Mouse (Mus musculus): ENCODE data around the gene Dcx. TPM values are rescaled to one million over a fixed set of nuclear protein-coding genes. Genes with fewer than 3 reads are reported as not detected.

The Dcx gene
- 230 and 246 TPM in 2 replicates for polyA plus RNA-seq (2016; fragmentation: Nextera tagmentation; extraction: Ambion mirVana)

DNA sequence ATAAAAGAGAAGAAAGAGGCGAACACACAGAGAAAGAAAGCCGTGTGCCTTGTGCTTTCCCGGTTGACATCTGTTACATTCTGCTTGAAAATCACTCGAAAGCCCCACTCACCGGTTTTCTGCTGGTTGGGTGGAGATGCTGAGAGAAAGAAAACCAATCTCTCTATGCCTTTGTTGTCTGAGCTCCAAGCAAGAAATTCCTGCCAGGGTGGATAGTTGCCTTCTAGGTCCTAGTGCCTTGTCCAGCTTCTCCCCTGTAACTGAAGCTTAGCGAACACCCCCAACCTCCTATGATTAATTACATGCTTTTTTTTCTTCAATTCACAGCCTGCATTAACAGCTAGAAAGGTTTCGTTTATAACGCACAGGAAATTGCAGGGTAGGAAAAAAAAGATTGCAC is at the start of gene Dcx:
Gene Dcx (minus strand): TSS at position 354 of the 400 bp plus-strand sequence.
- peak; percentile 71 for ATAC-seq (ENCODE audit: low FRiP score, low read depth)
- Histone ChIP-seq H3K4me3 (peak within 1 kb of the TSS; percentile 35), H3K36me3 (no peaks in the 10 kb centered on the region), H3K27me3 (replicated peaks) (no peaks in the 10 kb centered on the region), H3K27ac (peak within 1 kb of the TSS; percentile 34), H3K4me2 (replicated peaks) (peak within 1 kb of the TSS; percentile 53; the same call in 1 of the 2 replicates), H3K9ac (peak within 1 kb of the TSS; percentile 59), H3K9me3 (no peaks in the 10 kb centered on the region), H3K4me1 (no peaks in the 10 kb centered on the region)
- WGBS: 30% methylated on average over 8 of the region's 8 CpGs

DNA sequence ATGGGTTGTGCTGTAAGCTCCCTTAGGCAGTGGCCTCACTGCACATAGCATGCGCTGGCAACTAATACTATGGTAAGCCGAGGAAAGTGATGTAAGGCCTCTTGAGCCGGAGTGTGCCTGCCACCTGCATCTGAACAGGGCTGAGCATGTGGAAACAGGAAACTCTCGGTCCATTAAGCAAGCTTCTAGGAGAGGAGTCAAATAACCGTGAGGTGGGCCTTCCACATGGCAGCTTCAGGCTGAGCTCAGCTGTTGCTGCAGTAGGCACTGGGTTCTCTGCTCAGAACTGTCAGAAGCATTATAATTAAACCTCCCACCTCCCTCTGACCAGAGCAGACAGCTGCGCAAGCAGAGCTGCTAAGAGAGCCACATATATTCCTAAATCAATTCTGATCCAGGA is 33.1 kb upstream of the Dcx start:
- no peak overlapping the region for H3K27ac ChIP-seq
- no peak overlapping the region for H3K9ac ChIP-seq
- H3K27me3 ChIP-seq (replicated peaks): no peaks in the 10 kb centered on the region
- H3K4me3 ChIP-seq: no peak overlapping the region
- no peaks in the 10 kb centered on the region for H3K9me3 ChIP-seq
- WGBS: 56% methylated on average over 6 of the region's 6 CpGs
- ATAC-seq (ENCODE audit: low FRiP score, low read depth): 0 out of 2 replicates have a peak, but pooled peaks have one; percentile 29
- H3K36me3 ChIP-seq: no peaks in the 10 kb centered on the region
- no peak overlapping the region for H3K4me2 ChIP-seq (replicated peaks)
- H3K4me1 ChIP-seq: no peaks in the 10 kb centered on the region

- H3K4me2 ChIP-seq (replicated peaks): peak overlapping the region; percentile 27; the same call in 1 of the 2 replicates
- no peak for ATAC-seq (ENCODE audit: low FRiP score, low read depth)
- no peaks in the 10 kb centered on the region for H3K4me1 ChIP-seq
- WGBS: 84% methylated on average over 2 of the region's 2 CpGs
- no peak overlapping the region for H3K27ac ChIP-seq
- no peak overlapping the region for H3K4me3 ChIP-seq
- no peaks in the 10 kb centered on the region for H3K27me3 ChIP-seq (replicated peaks)
- H3K9ac ChIP-seq: no peak overlapping the region
- no peaks in the 10 kb centered on the region for H3K9me3 ChIP-seq
- H3K36me3 ChIP-seq: no peaks in the 10 kb centered on the region
Measured at GRCm38 (mm10) chrX:143933671-143934070, 560 bp upstream of the Dcx start.

DNA sequence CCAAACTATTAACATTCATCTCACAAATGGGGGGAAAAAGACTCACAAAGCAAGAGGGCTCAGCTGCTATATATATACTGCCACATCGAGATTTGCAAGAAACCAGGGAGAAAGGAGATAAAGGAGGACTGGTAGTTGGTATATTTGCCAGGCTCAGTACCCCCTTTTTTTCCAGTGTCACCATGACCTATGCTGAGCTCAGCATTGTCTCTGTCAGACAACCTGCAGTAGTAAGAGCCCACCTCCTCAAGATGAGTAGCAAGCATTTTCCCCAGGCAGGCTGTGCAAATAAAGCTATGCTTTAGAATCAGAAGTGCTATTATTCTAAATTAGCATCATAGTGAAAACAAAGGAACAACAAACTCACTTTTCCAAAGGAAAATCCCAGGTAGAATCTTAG is 581 bp downstream of the Dcx start:
- Histone ChIP-seq H3K9ac (peak overlapping the region; percentile 59), H3K27me3 (replicated peaks) (no peaks in the 10 kb centered on the region), H3K27ac (peak overlapping the region; percentile 34), H3K4me2 (replicated peaks) (peak overlapping the region; percentile 53; the same call in 1 of the 2 replicates), H3K9me3 (no peaks in the 10 kb centered on the region), H3K4me1 (no peaks in the 10 kb centered on the region), H3K36me3 (no peaks in the 10 kb centered on the region), H3K4me3 (peak overlapping the region; percentile 35)
- WGBS: 48% methylated on average over 1 of the region's 1 CpGs
- peak; percentile 61 for ATAC-seq (ENCODE audit: low FRiP score, low read depth)

DNA sequence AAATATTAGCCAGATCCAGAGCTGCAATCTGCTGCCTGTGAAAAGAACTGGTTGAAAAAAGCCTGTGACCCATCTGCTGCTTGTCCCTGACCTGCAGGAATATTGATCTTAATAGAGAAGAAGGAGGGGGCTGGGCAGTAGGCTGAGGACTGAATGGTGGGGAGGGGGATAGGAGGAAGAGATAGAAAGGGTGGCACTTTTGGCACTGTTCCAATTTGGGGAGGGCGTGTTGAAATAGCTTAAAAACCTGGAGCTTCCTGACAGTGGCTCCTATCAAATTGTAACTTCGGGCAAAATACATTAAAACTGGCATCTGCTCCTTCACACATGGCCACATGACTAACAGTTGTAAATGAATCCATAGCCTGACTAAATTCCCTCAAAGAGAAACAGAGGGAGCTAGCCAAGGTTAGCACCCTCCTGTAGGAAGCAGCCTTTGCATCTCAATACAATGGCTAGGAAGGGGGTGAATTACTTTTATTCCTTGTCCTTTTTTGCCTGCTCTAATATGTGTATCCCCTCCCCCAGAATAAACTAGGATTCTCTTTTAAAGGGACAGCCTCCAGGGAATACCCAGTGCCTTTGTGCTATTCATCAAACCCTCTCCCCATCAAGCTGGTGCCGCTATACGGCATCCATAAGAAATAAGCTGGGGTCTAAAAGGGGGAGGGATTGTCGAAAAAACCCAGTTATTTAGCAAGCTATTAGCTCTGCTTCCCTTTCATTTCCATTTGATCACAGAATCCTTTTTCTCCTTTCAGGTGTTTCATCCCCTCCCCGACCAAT is 1.5 kb downstream of the Dcx start:
- no peaks in the 10 kb centered on the region for H3K27me3 ChIP-seq (replicated peaks)
- WGBS: 34% methylated on average over 6 of the region's 6 CpGs
- H3K4me3 ChIP-seq: peak overlapping the region; percentile 35
- H3K9ac ChIP-seq: peak overlapping the region; percentile 59
- peak overlapping the region; percentile 34; the same call in 1 of the 2 replicates for H3K27ac ChIP-seq
- H3K4me2 ChIP-seq (replicated peaks): peak overlapping the region; percentile 53
- H3K36me3 ChIP-seq: no peaks in the 10 kb centered on the region
- no peaks in the 10 kb centered on the region for H3K4me1 ChIP-seq
- no peaks in the 10 kb centered on the region for H3K9me3 ChIP-seq
- ATAC-seq (ENCODE audit: low FRiP score, low read depth): peak; percentile 83

GRCm38 (mm10) chrX:143922070-143922469 is 11.0 kb downstream of the Dcx start:
- no peak overlapping the region for H3K4me2 ChIP-seq (replicated peaks)
- no peaks in the 10 kb centered on the region for H3K4me1 ChIP-seq
- no peaks in the 10 kb centered on the region for H3K27me3 ChIP-seq (replicated peaks)
- H3K36me3 ChIP-seq: no peaks in the 10 kb centered on the region
- WGBS: 85% methylated on average over 5 of the region's 5 CpGs
- no peak overlapping the region for H3K4me3 ChIP-seq
- no peak overlapping the region for H3K27ac ChIP-seq
- no peak for ATAC-seq (ENCODE audit: low FRiP score, low read depth)
- H3K9me3 ChIP-seq: no peaks in the 10 kb centered on the region
- no peak overlapping the region for H3K9ac ChIP-seq

- no peaks in the 10 kb centered on the region; the same call in 1 of the 2 replicates for H3K4me1 ChIP-seq
- no peak overlapping the region for H3K4me2 ChIP-seq (replicated peaks)
- H3K27ac ChIP-seq: no peak overlapping the region
- no peak overlapping the region for H3K4me3 ChIP-seq
- H3K27me3 ChIP-seq (replicated peaks): no peaks in the 10 kb centered on the region
- H3K36me3 ChIP-seq: no peaks in the 10 kb centered on the region
- no peaks in the 10 kb centered on the region for H3K9me3 ChIP-seq
- peak; percentile 84 for ATAC-seq (ENCODE audit: low FRiP score, low read depth)
- WGBS: 44% methylated on average over 3 of the region's 3 CpGs
- no peak overlapping the region for H3K9ac ChIP-seq
Measured at GRCm38 (mm10) chrX:143906699-143907471, 26.2 kb downstream of the Dcx start.

DNA sequence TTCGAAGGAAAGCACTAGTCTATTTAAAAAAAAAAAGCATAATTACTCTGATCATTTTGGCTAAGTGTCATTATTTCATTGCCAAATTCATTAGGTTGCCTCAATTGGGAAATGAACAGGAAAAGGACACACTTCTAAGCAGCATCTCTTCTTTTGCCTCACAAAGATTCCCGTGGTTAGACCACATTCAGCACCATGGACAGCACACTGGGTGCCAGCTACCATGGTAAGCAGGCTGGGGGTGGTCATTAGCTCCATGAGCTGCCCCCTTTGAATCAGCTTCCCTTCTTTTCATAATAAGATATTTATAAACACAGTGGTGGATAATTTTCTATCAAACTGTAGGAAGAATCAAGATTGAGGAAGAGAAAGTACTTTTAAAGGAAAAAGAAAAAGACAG is 28.4 kb downstream of the Dcx start:
- Histone ChIP-seq H3K27ac (no peak overlapping the region), H3K9me3 (no peaks in the 10 kb centered on the region), H3K4me1 (no peaks in the 10 kb centered on the region; the same call in 1 of the 2 replicates), H3K9ac (no peak overlapping the region), H3K27me3 (replicated peaks) (no peaks in the 10 kb centered on the region), H3K36me3 (no peaks in the 10 kb centered on the region), H3K4me2 (replicated peaks) (no peak overlapping the region), H3K4me3 (no peak overlapping the region)
- ATAC-seq (ENCODE audit: low FRiP score, low read depth): no peak
- 33% methylated on average over 2 of the region's 2 CpGs for WGBS

DNA sequence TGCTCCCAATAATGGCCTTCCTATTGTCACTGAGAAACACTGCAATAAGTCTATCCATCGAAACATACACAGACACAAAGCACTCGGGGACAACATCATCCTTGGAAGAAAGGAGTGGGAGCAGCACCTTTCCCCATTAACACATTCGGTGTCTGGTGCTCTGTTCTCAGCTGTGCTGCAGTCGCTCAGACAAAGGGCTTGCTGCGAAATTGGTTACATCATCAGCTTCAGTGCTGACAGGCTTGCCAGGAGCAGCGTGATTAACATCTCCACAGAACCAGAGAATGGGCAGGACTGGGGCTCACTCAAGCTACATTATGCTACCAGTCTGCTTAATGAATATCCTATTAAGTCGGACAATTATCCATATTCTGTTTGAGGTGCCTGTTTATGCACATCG is 30.8 kb downstream of the Dcx start:
- Histone ChIP-seq H3K4me1 (no peaks in the 10 kb centered on the region; the same call in 1 of the 2 replicates), H3K4me2 (replicated peaks) (peak overlapping the region; percentile 22; the same call in 1 of the 2 replicates), H3K9ac (0 out of 2 replicates have a peak overlapping the region, but pooled peaks have one; percentile 30), H3K36me3 (no peaks in the 10 kb centered on the region), H3K27me3 (replicated peaks) (no peaks in the 10 kb centered on the region), H3K27ac (peak overlapping the region; percentile 62), H3K9me3 (no peaks in the 10 kb centered on the region), H3K4me3 (no peak overlapping the region)
- WGBS: 34% methylated on average over 8 of the region's 8 CpGs
- peak; percentile 80 for ATAC-seq (ENCODE audit: low FRiP score, low read depth)

GRCm38 (mm10) chrX:143897363-143898285 is 35.5 kb downstream of the Dcx start:
- no peak for ATAC-seq (ENCODE audit: low FRiP score, low read depth)
- Histone ChIP-seq H3K27ac (no peak overlapping the region), H3K36me3 (no peaks in the 10 kb centered on the region), H3K4me1 (no peaks in the 10 kb centered on the region), H3K4me3 (no peak overlapping the region), H3K9ac (no peak overlapping the region), H3K4me2 (replicated peaks) (no peak overlapping the region), H3K9me3 (no peaks in the 10 kb centered on the region), H3K27me3 (replicated peaks) (no peaks in the 10 kb centered on the region)
- WGBS: 47% methylated on average over 7 of the region's 7 CpGs

GRCm38 (mm10) chrX:143896936-143897335 is 36.2 kb downstream of the Dcx start:
- no peaks in the 10 kb centered on the region for H3K4me1 ChIP-seq
- no peaks in the 10 kb centered on the region for H3K9me3 ChIP-seq
- H3K4me2 ChIP-seq (replicated peaks): no peak overlapping the region
- H3K27me3 ChIP-seq (replicated peaks): no peaks in the 10 kb centered on the region
- no peak overlapping the region for H3K4me3 ChIP-seq
- no peaks in the 10 kb centered on the region for H3K36me3 ChIP-seq
- no peak overlapping the region for H3K9ac ChIP-seq
- 88% methylated on average over 5 of the region's 5 CpGs for WGBS
- no peak overlapping the region for H3K27ac ChIP-seq
- no peak for ATAC-seq (ENCODE audit: low FRiP score, low read depth)

Measured in neural tube, embryonic 12.5 days (tissue).